Mouse (Mus musculus) splenic B cell, adult 2 months (primary cell): ENCODE measurements around the gene Gm10719.
"Not testable (repeated sequence)": the region's sequence is repeated elsewhere in the genome, so short reads cannot be mapped to it uniquely, and the experiment has no call there.

Experiments used
- DNase-seq: peaks from one replicate; pipeline ENCODE4 v3.0.0-alpha.2; 2011; ENCODE audit warnings: low read depth, low spot score
- H3K27me3 ChIP-seq: 2 replicates; pipeline ENCODE4 v1.6.1; 2012; ENCODE audit warnings: mild to moderate bottlenecking, low read length, moderate library complexity, mixed read lengths; ENCODE audit not compliant: control insufficient read depth, poor library complexity, insufficient read depth, severe bottlenecking
- H3K36me3 ChIP-seq: 2 replicates; pipeline ENCODE4 v1.6.1; 2012; ENCODE audit warnings: mild to moderate bottlenecking, low read length, moderate library complexity, mixed read lengths; ENCODE audit not compliant: control insufficient read depth, poor library complexity, insufficient read depth, severe bottlenecking

Gene Gm10719

GRCm38 (mm10) chr9:3038161-3038560, 21.0 kb downstream of the Gm10719 start:
- not testable (repeated sequence) for H3K27me3 ChIP-seq, H3K36me3 ChIP-seq
- peak; percentile 28 for DNase-seq
